Mouse (Mus musculus) lung, postnatal 0 days (tissue): ENCODE results near the gene Vps37b.
A peak's percentile ranks its signal among the peaks of the same experiment; 100 is the strongest.

Experiments used
- CTCF ChIP-seq: IDR thresholded peaks from 2 replicates; pipeline ENCODE4 v1.5.1; 2016; ENCODE audit warnings: antibody characterized with exemption, mild to moderate bottlenecking
- EP300 ChIP-seq: IDR thresholded peaks from 2 replicates; pipeline ENCODE4 v1.6.1; 2016; ENCODE audit warnings: antibody characterized with exemption, mild to moderate bottlenecking, control low read depth

- TF ChIP-seq EP300 (no peak), CTCF (peak; percentile 31; the same call in 1 of the 2 replicates)
These were observed 18.3 kb upstream of the Vps37b start for GRCm38 (mm10) chr5:124050095-124051050.
